Mouse (Mus musculus) liver, adult 2 months (tissue): ENCODE data around the gene Rps3. TPM values are rescaled to one million over a fixed set of nuclear protein-coding genes. Genes with fewer than 3 reads are reported as not detected.

Source experiments
- DNase-seq: peaks from one replicate; pipeline ENCODE4 v3.0.0-alpha.2; 2011; ENCODE audit warnings: low read depth, low spot score; ENCODE audit errors: extremely low read depth
- H3K27ac ChIP-seq: fragments of 200-500 bp; replicated peaks from 2 replicates; pipeline ENCODE4 v1.5.1; 2012; ENCODE audit warnings: low read depth, mild to moderate bottlenecking, control low read depth, inconsistent platforms, low read length; ENCODE audit not compliant: insufficient read depth
- H3K27me3 ChIP-seq: fragments of 200-500 bp; 2 replicates; pipeline ENCODE4 v1.6.1; 2012; ENCODE audit warnings: mild to moderate bottlenecking, moderate library complexity, low read length, inconsistent platforms; ENCODE audit not compliant: control insufficient read depth, insufficient read depth
- H3K36me3 ChIP-seq: fragments of 200-500 bp; 2 replicates; pipeline ENCODE4 v1.6.1; 2012; ENCODE audit warnings: low read length, inconsistent platforms; ENCODE audit not compliant: control insufficient read depth, insufficient read depth
- H3K4me1 ChIP-seq: fragments of 200-500 bp; 2 replicates; pipeline ENCODE4 v1.6.1; 2011; ENCODE audit warnings: low read length; ENCODE audit not compliant: control insufficient read depth, insufficient read depth
- H3K4me3 ChIP-seq: fragments of 200-500 bp; 2 replicates; pipeline ENCODE4 v1.5.1; 2011; ENCODE audit warnings: low read depth, mild to moderate bottlenecking, control low read depth, low read length, moderate library complexity; ENCODE audit not compliant: insufficient read depth
- H3K79me2 ChIP-seq: fragments of 200-500 bp; 2 replicates; pipeline ENCODE4 v1.6.1; 2012; ENCODE audit warnings: inconsistent platforms, mild to moderate bottlenecking, low read length, moderate library complexity; ENCODE audit not compliant: control insufficient read depth, insufficient read depth
- H3K9ac ChIP-seq: fragments of 200-500 bp; 2 replicates; pipeline ENCODE4 v1.6.1; 2012; ENCODE audit warnings: low read depth, mild to moderate bottlenecking, control low read depth, inconsistent platforms, low read length
- CTCF ChIP-seq: fragments of 200-500 bp; IDR thresholded peaks from 2 replicates; pipeline ENCODE4 v1.5.1; 2011; ENCODE audit warnings: low read depth, low read length, control low read depth
- POLR2A ChIP-seq: fragments of 200-500 bp; IDR thresholded peaks from 2 replicates; pipeline ENCODE4 v1.6.1; 2011; ENCODE audit warnings: low read length, control low read depth; ENCODE audit not compliant: insufficient read depth; ENCODE audit errors: extremely low read depth
- WGBS: fragments of 180-500 bp; shearing (Covaris S2); methylation state at CpG from one replicate; pipeline ENCODE4 v1.1.7; 2018; 5-methylcytosine and 5-hydroxymethylcytosine counted together
- polyA plus RNA-seq: library from polyadenylated mRNA; depleted of rRNA; stranded (reverse); fragments of >200 nt; gene quantifications from 2 replicates; pipeline ENCODE4 v1.2.3, GENCODE M21; 2012; rRNA removed
- total RNA-seq: library from RNA; depleted of rRNA; stranded (reverse); fragments of >200 nt; gene quantifications from 2 replicates; pipeline ENCODE4 v1.2.3, GENCODE M21; 2014; rRNA removed

Rps3 gene
- total RNA-seq (462 and 473 TPM in 2 replicates), polyA plus RNA-seq (147 and 154 TPM in 2 replicates)

DNA sequence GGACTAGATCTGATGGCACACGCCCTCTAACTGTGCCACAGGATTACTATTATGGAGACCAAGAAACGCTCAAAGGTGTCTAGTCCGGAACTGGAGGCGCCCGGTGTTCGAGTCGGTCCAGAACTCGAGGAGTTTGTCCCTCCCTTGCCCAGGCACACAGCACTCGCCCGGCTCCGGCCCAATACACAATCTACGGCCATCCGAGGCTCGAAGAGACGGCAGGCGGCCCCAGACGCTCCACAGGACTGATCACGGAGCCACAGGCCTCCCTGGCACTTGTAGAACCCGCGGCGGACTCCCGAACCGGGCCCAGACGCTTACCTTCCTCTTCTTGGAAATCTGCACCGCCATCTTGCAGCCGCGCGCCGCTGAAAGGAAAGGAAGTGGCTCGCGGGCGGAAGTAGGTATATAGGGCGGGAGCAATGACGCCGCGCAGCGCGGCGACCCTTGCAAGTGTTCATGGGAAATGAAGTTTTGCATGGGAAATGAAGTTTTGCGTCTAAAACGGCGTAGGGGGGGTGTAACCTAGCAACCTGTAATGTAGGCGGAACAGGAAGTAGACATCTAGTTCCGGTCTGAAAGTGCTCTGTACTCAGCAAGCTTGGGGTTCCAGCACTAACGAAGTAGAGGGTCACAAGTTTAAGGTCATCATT, at the start of gene Rps3:
TSS of gene Rps3 (minus strand) at position 468 of the 653 bp plus-strand sequence.
- under 1% methylated on average over 45 of the region's 45 CpGs for WGBS
- DNase-seq, result peak; percentile 98
- peaks cover 16% of the 10 kb centered on the region for H3K4me1 ChIP-seq
- TF ChIP-seq CTCF (no peak), POLR2A (peak; percentile 87)
- H3K4me3 ChIP-seq, result peak within 1 kb of the TSS; percentile 58
- peaks cover 15% of the 10 kb centered on the region; the same call in 1 of the 2 replicates for H3K79me2 ChIP-seq
- peaks cover 37% of the 10 kb centered on the region for H3K36me3 ChIP-seq
- peak within 1 kb of the TSS; percentile 86 for H3K9ac ChIP-seq
- peak within 1 kb of the TSS; percentile 23 for H3K27ac ChIP-seq
- no peaks in the 10 kb centered on the region for H3K27me3 ChIP-seq

DNA sequence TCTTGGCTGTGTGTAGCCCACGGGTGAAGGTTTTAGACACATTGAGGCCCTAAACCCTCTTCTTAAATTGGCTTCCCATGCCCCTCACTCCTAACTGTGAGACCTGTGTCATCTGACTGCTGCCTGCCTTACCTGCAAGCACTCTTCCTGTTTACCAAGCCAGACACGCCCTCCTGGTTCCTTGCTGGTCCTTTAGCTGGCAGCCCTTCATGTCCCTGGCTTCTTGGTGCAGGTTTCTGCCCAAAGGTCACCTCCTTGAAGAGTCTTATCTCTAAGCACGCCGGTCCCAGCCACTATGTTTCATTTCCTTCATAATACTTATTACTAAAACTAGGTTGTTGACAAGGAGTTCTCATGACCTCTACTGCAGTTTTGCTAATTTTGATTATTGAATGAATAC, 49.0 kb upstream of the Rps3 start:
- H3K36me3 ChIP-seq, result no peaks in the 10 kb centered on the region
- DNase-seq, result no peak
- no peaks in the 10 kb centered on the region for H3K27me3 ChIP-seq
- no peak overlapping the region for H3K9ac ChIP-seq
- H3K79me2 ChIP-seq, result no peaks in the 10 kb centered on the region
- H3K4me1 ChIP-seq, result no peaks in the 10 kb centered on the region; the same call in 1 of the 2 replicates
- H3K27ac ChIP-seq, result no peak overlapping the region
- 74% methylated on average over 4 of the region's 4 CpGs for WGBS
- TF ChIP-seq CTCF (no peak), POLR2A (no peak)
- H3K4me3 ChIP-seq, result no peak overlapping the region

DNA sequence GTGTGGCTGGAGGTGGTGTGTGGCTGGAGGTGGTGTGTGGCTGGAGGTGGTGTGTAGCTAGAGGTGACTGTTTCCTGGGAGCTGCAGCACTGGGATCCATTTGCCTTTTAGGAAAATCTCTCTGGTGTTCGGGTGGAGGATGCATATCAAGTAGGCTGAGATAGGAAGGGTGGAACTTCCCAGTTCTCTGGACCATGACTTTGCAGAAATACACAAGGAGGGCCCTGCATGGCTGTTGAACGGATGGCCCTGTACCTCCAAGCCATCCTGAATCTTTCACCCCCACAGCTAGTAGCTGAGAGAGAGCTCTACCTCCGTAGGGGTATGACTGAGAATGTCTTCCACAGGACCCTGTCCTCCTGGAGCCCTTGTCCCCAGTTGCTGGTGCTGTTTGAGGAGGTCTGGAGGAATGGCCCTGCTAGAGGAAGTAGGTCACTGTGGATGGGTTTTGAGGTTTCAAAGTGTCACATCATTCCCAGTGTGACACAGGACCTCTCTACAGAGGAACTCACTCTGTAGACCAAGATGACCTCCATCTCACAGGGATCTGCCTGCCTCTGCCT, 48.0 kb upstream of the Rps3 start:
- no peaks in the 10 kb centered on the region for H3K36me3 ChIP-seq

DNA sequence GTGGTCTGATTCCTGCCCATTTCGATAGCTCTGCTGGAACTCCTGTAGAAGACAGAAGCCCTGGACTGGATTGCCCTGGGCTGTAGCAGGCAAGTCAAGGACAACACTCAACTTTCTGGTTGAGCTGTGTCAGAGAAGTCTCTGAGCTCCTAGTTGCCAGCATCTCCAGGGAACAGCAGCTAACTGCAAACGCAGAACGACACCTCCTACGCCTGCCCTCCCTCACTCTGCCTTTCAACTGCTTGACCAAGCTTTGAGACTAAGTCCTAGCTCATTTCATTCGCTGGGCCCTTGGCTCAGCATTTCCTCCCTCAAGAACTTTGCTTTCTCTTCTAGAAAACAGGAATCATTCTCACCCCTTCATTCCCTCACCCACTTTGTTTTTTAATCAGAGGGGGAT, 45.9 kb upstream of the Rps3 start:
- no peaks in the 10 kb centered on the region; the same call in 1 of the 2 replicates for H3K4me1 ChIP-seq
- H3K27me3 ChIP-seq, result no peaks in the 10 kb centered on the region
- no peaks in the 10 kb centered on the region for H3K36me3 ChIP-seq
- H3K27ac ChIP-seq, result no peak overlapping the region
- no peak for DNase-seq
- TF ChIP-seq CTCF (no peak), POLR2A (no peak)
- 81% methylated on average over 5 of the region's 5 CpGs for WGBS
- no peak overlapping the region for H3K4me3 ChIP-seq
- H3K79me2 ChIP-seq, result no peaks in the 10 kb centered on the region
- no peak overlapping the region for H3K9ac ChIP-seq

More for the DNA sequence above, 48.0 kb upstream of the Rps3 start:
- H3K4me3 ChIP-seq, result no peak overlapping the region
- no peaks in the 10 kb centered on the region for H3K27me3 ChIP-seq
- H3K9ac ChIP-seq, result no peak overlapping the region
- DNase-seq, result no peak
- no peaks in the 10 kb centered on the region for H3K79me2 ChIP-seq
- WGBS, result 86% methylated on average over 3 of the region's 3 CpGs
- TF ChIP-seq POLR2A (no peak), CTCF (no peak)
- no peak overlapping the region for H3K27ac ChIP-seq
- no peaks in the 10 kb centered on the region; the same call in 1 of the 2 replicates for H3K4me1 ChIP-seq

DNA sequence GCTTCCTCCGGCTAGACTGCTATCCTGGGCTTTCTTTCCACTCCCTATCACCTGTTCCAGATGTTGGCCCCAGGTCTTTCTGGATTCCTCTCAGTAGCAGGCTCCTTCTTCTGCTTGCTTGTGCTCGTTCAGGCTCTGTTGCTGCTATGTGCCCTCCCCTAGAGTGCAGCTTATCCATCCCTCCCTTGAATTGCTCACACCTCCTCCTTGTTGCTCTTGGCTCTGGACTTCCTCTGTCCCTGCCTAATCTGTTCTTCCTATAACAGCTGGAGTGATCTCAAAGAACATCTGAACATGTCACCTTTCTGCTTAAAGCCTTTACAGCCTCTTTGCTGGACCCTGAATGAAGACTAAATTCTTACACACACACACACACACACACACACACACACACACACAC, 45.0 kb upstream of the Rps3 start:
- no peak for DNase-seq
- WGBS, result 77% methylated on average over 2 of the region's 2 CpGs
- Histone ChIP-seq H3K4me1 (peaks cover 2% of the 10 kb centered on the region; the same call in 1 of the 2 replicates), H3K36me3 (no peaks in the 10 kb centered on the region), H3K4me3 (no peak overlapping the region), H3K79me2 (no peaks in the 10 kb centered on the region), H3K27me3 (no peaks in the 10 kb centered on the region), H3K9ac (no peak overlapping the region), H3K27ac (no peak overlapping the region)
- TF ChIP-seq POLR2A (no peak), CTCF (no peak)

DNA sequence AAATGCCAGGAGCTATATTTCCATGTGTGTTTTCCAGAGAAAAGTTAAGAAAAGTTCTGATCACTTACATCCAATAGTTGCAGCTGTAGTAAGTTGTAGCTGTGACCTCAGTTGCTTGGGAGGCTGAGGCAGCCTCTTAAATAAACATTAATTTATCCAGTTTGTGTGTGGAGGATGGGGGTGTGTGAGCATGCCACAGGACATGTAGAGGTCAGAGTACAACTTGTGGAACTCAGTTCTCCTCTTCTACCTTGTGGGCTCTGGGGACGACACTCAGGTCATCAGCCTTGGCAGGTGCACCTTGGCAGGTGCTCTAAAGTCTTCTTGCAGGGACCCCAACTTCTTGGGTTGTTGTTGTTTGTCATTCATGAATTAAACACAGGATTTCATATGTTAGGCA, 40.3 kb upstream of the Rps3 start:
- H3K79me2 ChIP-seq, result no peaks in the 10 kb centered on the region
- H3K9ac ChIP-seq, result no peak overlapping the region
- no peak overlapping the region for H3K4me3 ChIP-seq
- DNase-seq, result peak; percentile 42
- no peak overlapping the region for H3K27ac ChIP-seq
- no peaks in the 10 kb centered on the region for H3K36me3 ChIP-seq
- no peak for TF ChIP-seq POLR2A
- no peak for TF ChIP-seq CTCF
- no peaks in the 10 kb centered on the region for H3K27me3 ChIP-seq
- 23% methylated on average over 1 of the region's 1 CpGs for WGBS
- peaks cover 2% of the 10 kb centered on the region; the same call in 1 of the 2 replicates for H3K4me1 ChIP-seq
